Mouse (Mus musculus): Measurements from ENCODE around the gene Nup210l. TPM values are rescaled to one million over a fixed set of nuclear protein-coding genes. Genes with fewer than 3 reads are reported as not detected.

Nup210l gene
- polyA plus RNA-seq, 1 experiment: 0.35 TPM

GRCm38 (mm10) chr3:90088617-90089016 lies 15.3 kb upstream of the Nup210l start:
- H3K4me2 ChIP-seq (ENCODE audit: low read depth): no peak overlapping the region
- TF ChIP-seq E2F4 (IDR thresholded peaks at IDR 0.05; ENCODE audit: insufficient read depth): no peak
- TF ChIP-seq TCF3 (IDR thresholded peaks at IDR 0.05; ENCODE audit: insufficient read length, low read depth): no peak
- no peak for TF ChIP-seq REST (IDR thresholded peaks at IDR 0.05; ENCODE audit: insufficient read depth, insufficient read length)
- TF ChIP-seq USF1 (IDR thresholded peaks at IDR 0.05; ENCODE audit: low read depth): no peak
- TF ChIP-seq MAX (IDR thresholded peaks at IDR 0.05; ENCODE audit: low read depth): no peak
- TF ChIP-seq MYOD1 (IDR thresholded peaks at IDR 0.05; ENCODE audit: control insufficient read depth in 1 of 3, insufficient read length in 2 of 3, low read depth in 2 of 3): no peak
- no peak for TF ChIP-seq POLR2AphosphoS2 (IDR thresholded peaks at IDR 0.05; ENCODE audit: insufficient read length, low read depth)
- TF ChIP-seq CEBPB (IDR thresholded peaks at IDR 0.05; ENCODE audit: insufficient read depth, poor library complexity, severe bottlenecking): no peak
- no peak for TF ChIP-seq MYOG (IDR thresholded peaks at IDR 0.05; ENCODE audit: control insufficient read depth in 1 of 3, insufficient read depth in 1 of 3, insufficient read length in 2 of 3, low read depth in 2 of 3)
- no peak for TF ChIP-seq POLR2A (IDR thresholded peaks at IDR 0.05; ENCODE audit: insufficient read length, low read depth)
- no peak for TF ChIP-seq TCF12 (IDR thresholded peaks at IDR 0.05; ENCODE audit: insufficient read depth, poor library complexity, severe bottlenecking)
- no peak for TF ChIP-seq SRF (IDR thresholded peaks at IDR 0.05; ENCODE audit: control insufficient read depth, insufficient read length, low read depth)
- H3K79me2 ChIP-seq (ENCODE audit: control insufficient read depth, insufficient read depth): peaks cover 37% of the 10 kb centered on the region
- H3K27me3 ChIP-seq (ENCODE audit: control insufficient read depth, insufficient read depth, insufficient read length): no peaks in the 10 kb centered on the region
- no peak overlapping the region for H3K4me3 ChIP-seq
- H3ac ChIP-seq (ENCODE audit: control insufficient read depth, insufficient read length): no peak overlapping the region
- H3K36me3 ChIP-seq (ENCODE audit: control insufficient read depth, insufficient read depth): peaks cover 64% of the 10 kb centered on the region

- Histone ChIP-seq H3K27me3 (ENCODE audit: control insufficient read depth, insufficient read depth, insufficient read length) (no peaks in the 10 kb centered on the region), H3K36me3 (ENCODE audit: control insufficient read depth, insufficient read depth) (peaks cover 74% of the 10 kb centered on the region), H3K4me2 (ENCODE audit: low read depth) (no peak overlapping the region), H3ac (ENCODE audit: control insufficient read depth, insufficient read length) (no peak overlapping the region), H3K79me2 (ENCODE audit: control insufficient read depth, insufficient read depth) (peaks cover 14% of the 10 kb centered on the region), H3K4me3 (no peak overlapping the region)
- TF ChIP-seq TCF3 (IDR thresholded peaks at IDR 0.05; ENCODE audit: insufficient read length, low read depth): no peak
- TF ChIP-seq CEBPB (IDR thresholded peaks at IDR 0.05; ENCODE audit: insufficient read depth, poor library complexity, severe bottlenecking): no peak
These were observed 13.0 kb upstream of the Nup210l start for GRCm38 (mm10) chr3:90090892-90091291.

- no peak for TF ChIP-seq MYOD1 (IDR thresholded peaks at IDR 0.05; ENCODE audit: control insufficient read depth in 1 of 3, insufficient read length in 2 of 3, low read depth in 2 of 3)
- TF ChIP-seq MYOG (IDR thresholded peaks at IDR 0.05; ENCODE audit: control insufficient read depth in 1 of 3, insufficient read depth in 1 of 3, insufficient read length in 2 of 3, low read depth in 2 of 3): no peak
- TF ChIP-seq USF1 (IDR thresholded peaks at IDR 0.05; ENCODE audit: low read depth): no peak
- no peak for TF ChIP-seq MAX (IDR thresholded peaks at IDR 0.05; ENCODE audit: low read depth)
- no peak for TF ChIP-seq CEBPB (IDR thresholded peaks at IDR 0.05; ENCODE audit: insufficient read depth, poor library complexity, severe bottlenecking)
- no peak for TF ChIP-seq TCF12 (IDR thresholded peaks at IDR 0.05; ENCODE audit: insufficient read depth, poor library complexity, severe bottlenecking)
- no peak for TF ChIP-seq REST (IDR thresholded peaks at IDR 0.05; ENCODE audit: insufficient read depth, insufficient read length)
- no peak for TF ChIP-seq POLR2A (IDR thresholded peaks at IDR 0.05; ENCODE audit: insufficient read length, low read depth)
- no peak for TF ChIP-seq E2F4 (IDR thresholded peaks at IDR 0.05; ENCODE audit: insufficient read depth)
- TF ChIP-seq POLR2AphosphoS2 (IDR thresholded peaks at IDR 0.05; ENCODE audit: insufficient read length, low read depth): no peak
- no peak for TF ChIP-seq TCF3 (IDR thresholded peaks at IDR 0.05; ENCODE audit: insufficient read length, low read depth)
- TF ChIP-seq SRF (IDR thresholded peaks at IDR 0.05; ENCODE audit: control insufficient read depth, insufficient read length, low read depth): no peak
- Histone ChIP-seq H3ac (ENCODE audit: control insufficient read depth, insufficient read length) (no peak overlapping the region), H3K4me3 (no peak overlapping the region)
These were observed 9.5 kb upstream of the Nup210l start for GRCm38 (mm10) chr3:90094453-90094852.

GRCm38 (mm10) chr3:90097928-90098327 lies 6.0 kb upstream of the Nup210l start:
- TF ChIP-seq CEBPB (IDR thresholded peaks at IDR 0.05; ENCODE audit: insufficient read depth, poor library complexity, severe bottlenecking): no peak
- peak; percentile 40 for TF ChIP-seq POLR2AphosphoS2 (IDR thresholded peaks at IDR 0.05; ENCODE audit: insufficient read length, low read depth)
- TF ChIP-seq MAX (IDR thresholded peaks at IDR 0.05; ENCODE audit: low read depth): no peak
- H3K4me3 ChIP-seq: no peak overlapping the region
- H3K4me2 ChIP-seq (ENCODE audit: low read depth): no peak overlapping the region
- no peaks in the 10 kb centered on the region for H3K27me3 ChIP-seq (ENCODE audit: control insufficient read depth, insufficient read depth, insufficient read length)
- H3K36me3 ChIP-seq (ENCODE audit: control insufficient read depth, insufficient read depth): peaks cover 20% of the 10 kb centered on the region
- H3ac ChIP-seq (ENCODE audit: control insufficient read depth, insufficient read length): no peak overlapping the region
- H3K79me2 ChIP-seq (ENCODE audit: control insufficient read depth, insufficient read depth): no peaks in the 10 kb centered on the region

More at GRCm38 (mm10) chr3:90094453-90094852, 9.5 kb upstream of the Nup210l start:
- Histone ChIP-seq H3K79me2 (ENCODE audit: control insufficient read depth, insufficient read depth) (no peaks in the 10 kb centered on the region), H3K4me2 (ENCODE audit: low read depth) (no peak overlapping the region), H3K27me3 (ENCODE audit: control insufficient read depth, insufficient read depth, insufficient read length) (no peaks in the 10 kb centered on the region), H3K36me3 (ENCODE audit: control insufficient read depth, insufficient read depth) (peaks cover 54% of the 10 kb centered on the region)

GRCm38 (mm10) chr3:90101010-90101409 lies 2.9 kb upstream of the Nup210l start:
- TF ChIP-seq POLR2AphosphoS2 (IDR thresholded peaks at IDR 0.05; ENCODE audit: insufficient read length, low read depth) (peak; percentile 42), MAX (IDR thresholded peaks at IDR 0.05; ENCODE audit: low read depth) (no peak), CEBPB (IDR thresholded peaks at IDR 0.05; ENCODE audit: insufficient read depth, poor library complexity, severe bottlenecking) (no peak), SRF (IDR thresholded peaks at IDR 0.05; ENCODE audit: control insufficient read depth, insufficient read length, low read depth) (no peak), REST (IDR thresholded peaks at IDR 0.05; ENCODE audit: insufficient read depth, insufficient read length) (no peak), TCF3 (IDR thresholded peaks at IDR 0.05; ENCODE audit: insufficient read length, low read depth) (no peak), USF1 (IDR thresholded peaks at IDR 0.05; ENCODE audit: low read depth) (no peak)
- no peak overlapping the region for H3K4me2 ChIP-seq (ENCODE audit: low read depth)
- peaks cover 3% of the 10 kb centered on the region for H3K36me3 ChIP-seq (ENCODE audit: control insufficient read depth, insufficient read depth)
- H3K79me2 ChIP-seq (ENCODE audit: control insufficient read depth, insufficient read depth): no peaks in the 10 kb centered on the region
- H3K4me3 ChIP-seq: no peak overlapping the region
- no peaks in the 10 kb centered on the region for H3K27me3 ChIP-seq (ENCODE audit: control insufficient read depth, insufficient read depth, insufficient read length)
- no peak overlapping the region for H3ac ChIP-seq (ENCODE audit: control insufficient read depth, insufficient read length)

All from myocyte (in vitro differentiated cells).